Mouse (Mus musculus) megakaryocyte, embryonic 14.5 days (primary cell): ENCODE measurements around the gene Fam90a1b.

Experiments
- FLI1 ChIP-seq: IDR thresholded peaks from 2 replicates; pipeline ENCODE4 v1.6.1; 2012; ENCODE audit warnings: low read length, inconsistent platforms, mixed read lengths
- GATA1 ChIP-seq: IDR thresholded peaks from 3 replicates; pipeline ENCODE4 v1.6.1; 2012; ENCODE audit warnings: mixed read lengths, low read length, inconsistent platforms, borderline replicate concordance

GRCm38 (mm10) chrX:94367248-94367647 is 671 bp upstream of the Fam90a1b start:
- TF ChIP-seq GATA1 (no peak), FLI1 (no peak)
